Mouse (Mus musculus): ENCODE measurements around the gene DXBay18.
"Not testable (repeated sequence)": the region's sequence is repeated elsewhere in the genome, so short reads cannot be mapped to it uniquely, and the experiment has no call there.

GRCm38 (mm10) chrX:73096941-73097508 lies 52.2 kb downstream of the DXBay18 start, which contains the start of gene Xlr3a:
- not testable (repeated sequence) for TF ChIP-seq CTCF (IDR thresholded peaks at IDR 0.05; ENCODE audit: extremely low read depth, insufficient read length, insufficient replicate concordance, low read depth, low read length); POLR2A (IDR thresholded peaks at IDR 0.05; ENCODE audit: low read depth, low read length)

Measured in small intestine, adult 2 months (tissue).